Mouse (Mus musculus): ENCODE data around the gene Tmod2.
"Not testable (repeated sequence)": the region's sequence is repeated elsewhere in the genome, so short reads cannot be mapped to it uniquely, and the experiment has no call there.

Tmod2 gene

DNA sequence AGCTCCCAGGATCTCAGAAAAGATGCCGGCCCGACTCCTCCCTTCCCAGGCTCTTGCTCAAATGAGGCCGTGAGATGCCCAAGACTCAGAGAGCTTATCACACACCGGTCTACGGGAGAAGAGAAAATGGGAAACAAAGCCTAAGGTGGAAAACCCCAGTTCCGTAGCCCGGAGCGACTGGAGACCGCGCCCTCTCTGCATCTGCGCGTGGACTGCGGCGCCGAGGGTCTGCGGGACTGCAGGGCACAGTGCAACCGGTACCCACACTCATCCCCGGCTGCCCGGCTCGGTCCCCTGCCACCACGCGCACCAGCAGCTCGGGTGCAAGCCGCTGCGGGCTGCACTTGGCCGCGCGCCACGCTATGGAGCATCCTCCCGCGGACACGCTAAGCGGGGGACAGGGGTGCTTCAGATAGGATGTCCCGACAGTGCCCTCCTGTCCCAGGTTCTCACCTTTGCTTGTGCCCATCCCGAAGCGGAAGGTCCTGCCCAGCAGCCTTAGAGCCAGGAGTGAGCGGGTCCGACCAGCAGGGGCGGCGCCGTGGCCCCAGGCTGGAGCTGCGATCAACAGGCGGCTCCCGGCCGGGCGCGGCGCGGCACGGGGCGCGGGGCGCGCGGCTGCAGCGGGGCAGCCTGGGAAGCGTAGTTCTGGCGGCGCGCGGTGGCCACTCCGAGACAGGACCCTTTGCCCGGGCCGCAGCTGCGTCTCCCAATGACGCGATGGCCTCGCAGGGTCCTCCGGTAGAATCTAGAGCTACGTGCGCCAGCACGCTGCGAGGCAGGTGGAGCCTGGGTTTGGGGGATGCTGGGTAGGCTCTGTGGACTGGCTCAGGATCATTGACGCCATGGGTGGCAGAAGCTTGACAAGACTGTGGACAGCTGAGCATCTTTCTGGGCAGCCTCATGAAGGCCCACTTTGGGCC is at the start of gene Tmod2:
TSS of gene Tmod2 (minus strand) at position 755 of the 923 bp plus-strand sequence.
- no peak for DNase-seq

DNA sequence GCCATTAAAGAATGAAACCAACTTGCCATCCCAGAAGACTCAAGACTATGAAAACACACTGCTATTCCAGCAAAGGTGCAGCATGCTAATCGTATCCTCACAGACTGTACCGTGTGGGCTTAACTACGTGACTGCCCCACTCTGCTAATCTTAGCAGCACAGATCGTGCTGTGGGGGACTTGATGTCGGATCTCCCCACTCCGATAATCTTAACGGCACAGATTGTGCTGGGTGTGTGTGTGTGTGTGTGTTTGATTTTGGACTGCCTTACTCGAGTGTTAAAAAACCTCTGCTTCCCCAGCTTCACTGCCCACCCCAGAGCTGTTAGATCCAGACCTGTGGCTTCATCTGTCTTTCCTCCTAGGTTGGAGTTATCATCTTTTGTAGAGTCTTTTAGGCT is 49.8 kb upstream of the Tmod2 start:
- DNase-seq: no peak

DNA sequence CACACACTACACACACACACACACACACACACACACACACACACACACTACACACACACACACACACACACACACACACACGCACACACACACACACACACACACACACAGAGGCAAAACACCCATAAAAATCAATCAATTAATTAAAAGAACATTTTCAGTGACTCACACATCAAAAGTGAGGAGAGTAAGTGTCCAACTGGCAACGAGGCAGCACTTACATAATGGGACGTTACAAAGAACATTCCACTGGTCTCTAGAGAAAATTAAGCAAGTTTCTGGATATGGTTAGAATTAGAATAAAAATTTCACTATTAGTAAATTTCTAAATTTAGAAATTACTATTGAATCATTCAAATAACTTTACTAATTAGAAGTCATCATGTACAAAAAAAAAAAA is 45.3 kb upstream of the Tmod2 start:
- DNase-seq: not testable (repeated sequence)

DNA sequence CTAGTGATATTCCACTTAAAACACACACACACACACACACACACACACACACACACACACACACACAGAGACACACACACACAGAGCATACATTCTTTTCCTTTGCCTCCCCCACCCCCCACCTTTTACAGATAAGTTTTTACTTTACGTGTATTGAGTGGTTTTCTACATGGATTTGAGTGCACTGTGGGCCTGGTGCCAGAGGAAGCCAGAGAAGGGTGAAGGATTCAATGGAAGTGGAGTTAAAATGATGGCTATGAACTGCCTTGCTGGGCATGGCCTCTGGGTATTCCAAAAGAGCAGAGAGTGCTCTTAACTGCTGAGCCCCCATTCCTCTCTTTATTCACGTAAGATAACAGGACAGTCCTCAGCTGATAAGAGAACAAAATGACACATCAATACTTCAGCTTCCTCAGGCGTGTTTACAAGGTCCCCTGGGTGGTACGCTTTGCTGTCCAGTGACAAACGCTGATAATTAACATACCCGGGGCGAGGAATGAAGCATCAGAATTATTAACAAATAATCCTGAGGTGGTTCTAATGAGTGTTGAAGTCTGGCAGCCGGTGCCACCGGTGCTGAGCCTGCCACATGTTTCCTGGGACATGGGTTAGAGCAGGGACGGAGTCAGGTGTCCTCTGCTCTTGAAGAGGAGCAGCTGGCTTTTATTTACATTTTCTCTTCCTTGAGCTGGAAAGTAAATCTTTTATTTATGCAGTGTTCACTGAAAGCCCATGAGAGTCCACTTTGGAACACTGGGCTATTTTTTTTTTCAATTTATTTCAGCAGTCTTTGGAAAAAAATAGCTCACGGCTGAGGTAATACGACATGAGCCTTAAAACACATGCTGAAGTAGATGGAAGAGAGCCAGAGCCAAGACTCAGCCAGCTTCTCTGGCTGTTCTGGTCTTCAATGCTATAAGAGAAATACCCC is 43.1 kb upstream of the Tmod2 start:
- DNase-seq: no peak

DNA sequence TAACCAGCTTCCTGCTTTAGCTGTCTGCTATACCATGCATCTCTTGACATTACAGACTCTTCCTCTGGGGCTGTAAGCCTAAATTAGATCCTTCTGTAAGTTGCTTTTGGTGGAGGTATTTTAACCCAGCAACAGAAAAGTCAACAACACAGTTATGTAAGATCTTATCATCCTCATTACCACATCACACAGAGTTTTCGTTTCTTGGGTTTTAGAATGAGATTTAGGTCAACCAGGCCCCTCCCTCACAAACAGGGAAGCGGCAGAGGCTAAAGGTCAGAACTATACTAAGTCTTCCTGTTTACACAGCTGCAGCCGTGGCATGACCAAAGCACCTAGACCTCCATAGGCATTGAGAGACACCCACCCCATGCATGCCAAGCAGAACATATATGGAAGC is 34.3 kb upstream of the Tmod2 start:
- DNase-seq: peak; percentile 66

DNA sequence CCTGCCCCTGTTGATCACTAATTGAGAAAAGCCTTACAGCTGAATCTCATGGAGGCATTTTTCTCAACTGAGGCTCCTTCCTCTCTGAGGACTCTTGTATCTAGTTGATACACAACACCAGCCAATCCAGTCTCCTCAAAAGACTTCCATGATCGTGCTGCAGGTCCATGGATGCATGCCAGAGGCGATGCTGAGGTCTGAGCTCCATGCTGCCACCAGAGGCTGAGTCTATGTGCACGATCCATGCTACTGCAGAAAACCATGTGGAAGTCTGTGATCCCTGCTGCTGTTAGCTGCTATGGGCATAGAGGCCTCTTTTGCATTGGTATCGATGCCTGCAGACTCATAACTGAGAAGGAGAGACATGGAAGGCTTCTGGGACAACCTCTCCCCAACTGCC is 23.1 kb upstream of the Tmod2 start:
- no peak for DNase-seq

DNA sequence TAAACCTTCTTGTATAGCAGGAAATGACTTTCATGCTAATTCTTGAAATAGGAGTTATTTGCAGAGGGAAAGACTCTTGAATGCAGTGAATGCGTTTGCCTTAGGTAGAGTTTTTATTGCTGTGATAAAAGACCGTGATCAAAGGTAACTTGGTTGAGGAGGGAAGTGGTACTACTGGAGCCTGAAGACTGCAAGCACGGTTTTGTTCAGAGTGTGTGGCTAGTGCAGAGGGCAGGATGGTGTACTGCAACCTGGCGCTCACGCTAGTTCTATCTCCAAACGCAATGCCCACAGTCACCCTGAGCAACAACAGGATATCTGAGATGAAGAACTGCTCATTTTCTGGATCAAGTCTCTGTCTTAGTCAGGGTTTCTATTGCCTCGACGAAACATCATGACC is 22.5 kb upstream of the Tmod2 start:
- no peak for DNase-seq

DNA sequence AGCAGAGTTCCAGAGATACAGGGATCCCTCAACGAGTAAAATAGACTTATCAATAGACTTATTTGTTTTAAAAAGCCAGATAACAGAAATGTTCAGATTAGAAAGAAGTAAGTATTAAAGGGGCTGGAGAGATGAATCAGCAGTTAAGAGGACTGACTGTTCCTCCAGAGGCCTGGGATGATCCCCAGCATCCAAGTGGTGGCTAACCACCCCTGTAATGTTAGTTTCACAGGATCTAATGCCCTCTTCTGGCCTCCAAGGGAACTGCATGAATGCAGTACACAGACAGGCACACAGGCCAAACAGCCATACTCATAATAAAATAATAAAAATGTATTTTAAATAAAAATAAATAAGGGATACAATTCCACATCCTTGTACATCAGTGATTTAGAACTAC is 21.8 kb upstream of the Tmod2 start:
- DNase-seq: peak; percentile 38

DNA sequence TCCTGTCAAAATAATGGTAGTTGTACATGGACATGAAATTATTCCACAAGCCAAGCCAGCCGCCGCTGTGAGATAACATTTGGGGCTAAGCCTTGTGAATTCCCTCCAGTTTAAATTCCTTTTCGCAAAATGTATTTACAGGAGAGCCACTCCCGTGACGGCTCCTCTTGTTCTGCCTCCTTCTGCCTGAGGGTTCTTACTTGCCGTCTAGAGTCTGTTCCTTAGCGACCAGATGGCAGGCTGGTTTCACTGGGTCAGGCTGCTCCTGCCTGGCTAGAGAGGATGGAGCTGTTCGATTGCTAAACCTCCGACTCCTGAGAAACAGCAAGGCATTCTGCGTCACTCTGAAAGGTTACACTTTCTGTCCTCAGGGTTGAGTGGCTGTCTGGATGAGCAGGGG is 21.0 kb upstream of the Tmod2 start:
- no peak for DNase-seq

DNA sequence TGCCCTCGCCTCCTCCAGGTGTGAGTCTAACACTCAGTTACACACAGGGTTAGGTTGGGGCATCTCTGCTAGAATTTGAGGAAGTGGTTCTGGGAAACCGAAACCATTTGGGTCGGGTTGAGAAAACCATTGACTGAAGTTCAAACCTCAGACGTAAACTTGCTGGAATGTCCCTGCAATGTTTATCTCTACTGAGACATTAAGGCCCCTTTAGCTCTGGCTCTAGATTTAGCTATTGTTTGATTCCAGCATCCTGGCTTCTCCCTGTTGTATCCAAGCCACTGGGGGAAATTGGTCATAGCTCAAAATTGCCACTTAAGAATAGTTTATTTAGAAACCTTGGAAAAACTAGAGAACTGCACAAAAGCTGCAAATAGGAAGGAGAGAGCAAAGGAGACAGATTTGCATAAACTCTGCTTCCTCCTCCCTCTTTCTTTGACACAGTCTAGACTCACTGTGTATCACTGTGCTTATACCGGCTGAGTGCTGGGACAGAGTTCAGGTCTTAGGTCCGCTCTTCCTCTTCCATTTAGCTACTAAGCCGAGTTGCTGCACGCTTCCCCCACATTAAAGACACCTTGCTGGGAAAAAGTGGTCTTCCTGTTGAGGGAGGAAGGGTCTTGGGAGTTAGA is 19.8 kb upstream of the Tmod2 start:
- no peak for DNase-seq

DNA sequence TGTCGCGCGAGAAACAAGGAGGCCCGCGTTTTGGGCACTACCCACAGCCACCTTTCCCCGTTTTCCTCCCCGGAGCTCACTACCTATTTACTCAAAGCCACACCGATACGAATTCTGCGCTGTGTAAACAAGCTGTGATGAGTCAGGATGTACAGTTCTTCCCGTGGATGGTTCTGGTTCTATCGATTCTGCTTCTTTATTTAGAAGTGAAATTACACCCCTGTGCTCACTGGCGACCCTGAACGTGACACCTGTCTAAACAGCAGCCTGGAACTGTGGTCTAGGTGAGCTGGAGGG is 15.1 kb upstream of the Tmod2 start:
- DNase-seq: no peak

DNA sequence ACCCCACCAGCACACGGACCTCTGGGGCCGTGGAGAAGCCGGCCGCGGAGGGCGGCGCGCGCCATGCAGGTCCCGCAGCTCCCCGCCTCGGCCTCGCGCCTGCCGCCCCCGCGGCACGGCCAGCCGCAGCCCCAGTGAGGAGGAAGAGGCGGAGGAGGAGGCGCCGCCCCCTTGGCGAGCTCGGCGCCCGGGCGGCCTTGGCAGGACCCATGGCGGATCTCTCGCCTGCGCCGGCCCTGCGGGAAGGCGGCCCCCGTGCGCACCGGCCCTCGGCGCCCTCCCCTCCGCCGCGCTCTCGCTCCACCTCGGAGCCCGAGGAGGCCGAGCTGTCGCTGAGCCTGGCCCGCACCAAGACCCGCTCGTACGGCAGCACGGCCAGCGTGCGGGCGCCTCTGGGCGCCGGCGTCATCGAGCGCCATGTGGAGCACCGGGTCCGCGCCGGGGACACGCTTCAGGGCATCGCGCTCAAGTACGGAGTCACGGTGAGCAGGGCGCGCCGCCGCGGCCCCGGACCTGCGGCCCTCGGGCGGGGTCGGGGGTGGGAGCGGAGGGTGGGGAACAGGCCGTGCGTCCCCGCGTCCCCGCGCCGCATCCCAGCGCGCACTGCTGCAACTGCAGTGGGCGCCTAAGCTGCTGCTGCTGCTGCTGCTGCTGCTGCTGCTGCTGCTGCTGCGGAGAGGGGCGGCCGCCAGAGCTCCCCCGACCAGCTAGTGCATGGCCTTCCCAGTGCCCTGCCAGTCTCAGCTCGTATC is 14.6 kb upstream of the Tmod2 start, which contains the start of gene Lysmd2:
TSS of gene Lysmd2 (plus strand) at position 186 of the 752 bp plus-strand sequence.
- DNase-seq: peak; percentile 51

DNA sequence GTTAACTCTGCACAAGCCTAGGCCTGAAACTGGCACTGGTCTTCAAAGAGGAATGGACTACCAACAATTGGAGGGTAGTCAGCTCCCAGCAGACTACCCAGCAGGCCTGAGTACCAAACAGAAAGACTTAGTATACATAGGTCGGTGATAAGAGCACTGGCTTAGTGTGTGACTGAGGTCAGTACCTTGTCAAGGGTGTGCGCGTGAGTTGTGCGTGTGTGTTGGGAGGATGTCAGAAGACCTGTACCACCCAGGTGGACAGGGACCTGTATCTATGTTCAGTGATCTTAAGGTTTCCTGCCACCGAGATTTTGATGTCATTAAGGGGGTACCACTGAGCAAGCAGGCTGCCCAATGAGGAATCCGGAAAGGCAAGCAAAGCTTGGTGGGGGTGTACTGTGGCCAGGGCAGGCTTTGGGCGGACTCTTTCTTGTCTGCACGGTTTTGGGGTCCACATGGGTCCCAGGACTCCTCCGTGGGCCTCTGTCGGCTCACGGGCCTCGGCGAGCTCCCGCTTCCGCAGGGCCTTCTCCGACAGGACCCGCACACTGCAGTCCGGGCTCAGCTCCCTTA is 13.9 kb upstream of the Tmod2 start:
- no peak for DNase-seq

DNA sequence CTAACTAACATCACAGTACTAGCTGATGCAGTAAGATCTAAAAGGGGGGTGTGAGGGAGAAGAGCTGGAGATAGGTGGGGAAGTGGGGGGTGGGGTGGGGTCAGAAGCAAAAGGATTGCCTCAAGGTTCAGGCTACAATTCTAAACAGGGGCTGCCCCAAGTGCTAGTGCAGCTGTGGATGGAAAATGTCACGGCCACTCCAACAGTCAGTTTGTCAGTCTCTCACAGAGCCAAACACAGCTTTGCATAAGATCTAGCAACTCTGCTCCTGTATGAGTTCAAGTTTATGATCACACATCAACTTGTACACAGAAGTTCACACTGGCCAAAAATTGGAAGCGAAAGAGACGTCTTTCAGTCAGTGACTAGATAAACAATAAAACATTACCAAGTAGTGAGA is 10.3 kb upstream of the Tmod2 start:
- no peak for DNase-seq

DNA sequence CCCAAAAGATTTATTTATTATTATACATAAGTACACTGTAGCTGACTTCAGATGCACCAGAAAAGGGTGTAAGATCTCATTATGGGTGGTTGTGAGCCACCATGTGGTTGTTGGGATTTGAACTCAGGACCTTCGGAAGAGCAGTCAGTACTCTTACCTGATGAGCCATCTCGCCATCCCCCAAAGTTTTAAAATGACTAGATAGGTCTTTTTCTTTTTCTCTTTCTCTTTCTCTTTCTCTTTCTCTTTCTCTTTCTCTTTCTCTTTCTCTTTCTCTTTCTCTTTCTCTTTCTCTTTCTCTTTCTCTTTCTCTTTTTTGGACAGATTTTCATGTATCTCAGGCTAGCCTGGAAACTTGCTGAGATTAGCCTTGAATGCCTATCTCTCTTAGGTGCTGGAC is 8.6 kb upstream of the Tmod2 start:
- not testable (repeated sequence) for DNase-seq

DNA sequence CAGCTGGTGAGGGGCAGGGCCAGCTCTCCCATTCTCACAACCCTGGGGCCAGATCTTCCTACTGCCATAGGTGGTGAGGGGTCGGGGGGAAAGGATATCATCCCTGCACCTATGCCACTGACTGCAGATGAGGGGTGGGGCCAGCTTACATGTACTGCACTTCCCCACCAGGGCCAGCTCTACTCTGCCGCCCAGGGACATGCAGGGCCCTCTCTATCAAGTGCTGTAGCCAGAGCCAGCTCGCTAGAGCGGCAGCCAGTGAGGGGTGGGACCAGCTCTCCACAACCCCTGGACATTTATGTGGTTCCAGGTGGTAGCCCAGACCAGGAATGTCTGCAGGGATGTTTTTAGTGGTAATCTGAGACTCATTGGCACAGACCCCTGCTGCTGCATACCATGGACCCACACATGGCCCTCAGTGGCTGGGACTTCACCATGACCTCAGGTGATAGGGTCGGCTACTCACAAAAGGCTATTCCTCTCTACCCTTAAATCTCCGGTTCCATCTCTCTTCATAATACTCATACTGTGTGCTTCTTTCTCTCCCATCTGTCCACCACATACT is 7.8 kb upstream of the Tmod2 start:
- DNase-seq: no peak

DNA sequence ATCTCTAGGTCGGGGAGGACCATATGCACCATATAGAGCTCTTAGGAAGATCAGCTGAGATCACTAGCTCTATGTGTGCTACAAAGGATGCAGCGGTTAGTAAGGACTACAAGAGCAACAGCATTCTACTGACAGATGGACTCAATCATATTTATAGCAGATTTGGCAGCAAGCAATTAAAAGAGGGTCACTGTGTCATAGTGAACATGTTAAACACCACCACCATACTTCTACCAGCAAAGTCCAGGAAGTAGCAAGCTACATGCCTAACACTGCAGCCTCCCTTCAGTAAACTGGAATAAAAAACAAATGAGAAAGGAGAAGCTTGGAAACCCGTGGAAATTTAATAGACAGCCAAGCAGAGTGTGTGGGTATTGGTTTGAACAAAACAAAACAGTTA is 5.4 kb upstream of the Tmod2 start:
- DNase-seq: no peak

DNA sequence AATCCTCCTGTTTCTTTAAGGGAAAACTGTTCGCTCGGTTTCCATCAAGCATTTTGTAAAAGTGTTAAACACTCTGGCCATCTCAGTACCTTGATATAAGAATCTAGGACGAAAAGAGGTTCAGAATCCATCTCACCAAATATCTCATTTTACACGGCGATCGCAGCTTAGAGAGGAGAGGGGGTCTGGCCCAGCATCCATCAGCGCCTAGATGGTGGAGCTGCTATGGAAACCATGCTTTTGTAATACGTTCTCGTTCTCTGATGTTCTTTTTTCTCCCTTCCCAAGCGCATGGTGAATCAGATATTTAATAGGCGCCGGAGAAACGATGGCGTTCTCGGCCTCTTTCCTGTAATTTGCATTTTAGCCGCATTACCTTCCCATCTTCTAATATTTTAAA is 1.2 kb downstream of the Tmod2 start:
- no peak for DNase-seq

DNA sequence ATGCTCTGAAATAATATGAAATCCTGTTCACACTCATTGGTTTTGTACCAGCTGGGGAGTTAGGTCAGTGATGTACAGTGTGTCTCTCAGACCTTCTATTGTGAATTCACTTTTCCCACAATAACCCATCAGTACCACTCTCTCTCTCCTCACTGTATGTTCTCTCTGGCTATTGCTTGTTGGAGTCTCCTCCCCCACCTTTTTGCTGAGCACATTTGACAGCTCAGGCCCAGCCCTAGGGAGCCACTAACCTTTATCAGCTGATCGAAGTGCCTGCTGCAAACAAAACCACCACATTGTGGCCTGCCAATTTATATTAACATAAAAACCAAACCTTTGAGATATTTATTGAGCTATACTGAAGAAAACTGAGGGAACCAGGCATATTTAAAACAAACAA is 1.6 kb downstream of the Tmod2 start:
- no peak for DNase-seq

DNA sequence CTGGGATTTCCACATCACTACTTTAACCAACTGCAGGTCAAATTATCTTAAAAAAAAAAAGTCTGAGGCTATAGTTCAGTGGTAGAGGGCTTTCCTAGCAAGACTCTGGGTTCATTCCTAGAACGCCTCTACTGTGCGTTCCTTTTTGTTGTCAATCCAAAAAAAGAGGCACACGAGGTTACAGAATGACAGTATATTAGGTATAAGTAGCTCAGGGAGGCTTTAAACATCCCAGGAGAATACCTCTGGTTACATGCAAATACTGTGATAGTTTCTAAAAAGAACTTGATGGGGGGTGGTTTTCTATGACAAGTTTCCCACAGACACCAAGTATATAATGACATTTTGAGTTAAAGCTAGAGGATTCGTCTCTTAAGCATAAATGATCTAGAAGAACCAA is 3.6 kb downstream of the Tmod2 start:
- DNase-seq: no peak

DNA sequence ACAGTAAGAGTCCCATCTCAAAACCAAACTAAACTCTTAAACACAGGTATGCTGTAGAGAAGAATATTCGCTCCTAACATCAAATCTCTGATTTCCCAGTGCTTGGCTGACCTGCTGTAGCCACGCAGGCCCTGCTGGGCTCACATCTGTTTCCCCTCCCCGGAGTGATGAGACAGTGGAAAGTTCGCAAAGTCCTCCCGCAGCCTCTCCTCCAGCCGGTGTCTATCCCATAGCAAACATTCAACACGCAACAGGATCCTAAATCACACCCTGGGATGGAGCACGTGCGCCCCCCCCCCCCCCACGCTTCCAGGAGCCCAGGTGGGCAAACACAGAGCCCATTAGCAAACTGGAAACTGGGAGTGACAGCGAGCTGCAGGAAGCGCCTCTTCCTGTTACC is 9.6 kb downstream of the Tmod2 start:
- DNase-seq: no peak

Measured in thymus, postnatal 14 days (tissue).